Comparison of ENCODE assay signal across 9 mouse cellular contexts in genomic region chr14:121780942-121781531, GRCm38 (mm10). TPM values are rescaled to one million over a fixed set of nuclear protein-coding genes. Genes with fewer than 3 reads are reported as not detected.
DNase-seq lines count a peak whose midpoint lies in the region; ATAC-seq and TF ChIP-seq lines count a peak whose summit lies in the region.
"Had no signal": no experiment of that assay in that cellular context is flagged by ENCODE, and none has a peak within 500 bp of the region (broad histone marks: within the 10 kb centered on the region; RNA-seq: fewer than 3 reads in every experiment).

No protein-coding gene starts in this region.

- TF ChIP-seq POLR2A in limb, embryonic 14.5 days (IDR thresholded peaks at IDR 0.05; ENCODE audit: borderline replicate concordance, extremely low read depth, insufficient read depth, insufficient read length): no peak

- H3K9ac ChIP-seq in midbrain, embryonic 16.5 days (ENCODE audit: low read depth, low read length): no peak overlapping the region
- no peak overlapping the region for H3K9ac ChIP-seq in limb, embryonic 14.5 days (ENCODE audit: low read depth, low read length, severe bottlenecking)
- H3K9ac ChIP-seq in stomach, embryonic 15.5 days: no peak overlapping the region
- no peak overlapping the region for H3K9ac ChIP-seq in hindbrain, embryonic 14.5 days

- no peak overlapping the region for H3K4me2 ChIP-seq in midbrain, embryonic 16.5 days (ENCODE audit: low read length)
- H3K4me2 ChIP-seq in limb, embryonic 14.5 days (replicated peaks; ENCODE audit: low read depth, low read length, severe bottlenecking): no peak overlapping the region
- H3K4me2 ChIP-seq in stomach, embryonic 15.5 days: peak overlapping the region; percentile 19; the same call in 1 of the 2 replicates
- no peak overlapping the region for H3K4me2 ChIP-seq in hindbrain, embryonic 14.5 days (replicated peaks)

- no peak for DNase-seq in midbrain, embryonic 10.5 days (ENCODE audit: low spot score)
- peak; percentile 52 for DNase-seq in heart, postnatal 25 days (ENCODE audit: low spot score)
- DNase-seq in limb, embryonic 14.5 days (ENCODE audit: low spot score): peak; percentile 50
- DNase-seq in ovary, postnatal 36 days (ENCODE audit: low spot score): no peak
- DNase-seq in urinary bladder, postnatal 10 days (ENCODE audit: low spot score): no peak
- DNase-seq in hindbrain, embryonic 14.5 days (ENCODE audit: low spot score): no peak
- DNase-seq: cerebellum, postnatal 25 days had no signal

- H3K4me1 ChIP-seq in midbrain, embryonic 10.5 days: 0 out of 2 replicates have a peak, but pooled peaks cover 5% of the 10 kb centered on the region
- H3K4me1 ChIP-seq in midbrain, embryonic 16.5 days (ENCODE audit: control insufficient read depth, insufficient read depth, low read length): no peaks in the 10 kb centered on the region
- peaks cover 15% of the 10 kb centered on the region for H3K4me1 ChIP-seq in limb, embryonic 14.5 days (ENCODE audit: control insufficient read depth, insufficient read depth, low read length)
- H3K4me1 ChIP-seq in stomach, embryonic 15.5 days: peaks cover 27% of the 10 kb centered on the region
- H3K4me1 ChIP-seq in hindbrain, embryonic 14.5 days (replicated peaks; ENCODE audit: control insufficient read depth, insufficient read depth, low read length): no peaks in the 10 kb centered on the region

- 0 out of 2 replicates have a peak overlapping the region, but pooled peaks have one; percentile 30 for H3K27ac ChIP-seq in midbrain, embryonic 10.5 days (replicated peaks)
- no peak overlapping the region for H3K27ac ChIP-seq in midbrain, embryonic 16.5 days (ENCODE audit: low read length)
- peak overlapping the region; percentile 34; the same call in 1 of the 2 replicates for H3K27ac ChIP-seq in limb, embryonic 14.5 days (replicated peaks; ENCODE audit: low read depth, low read length)
- peak overlapping the region; percentile 88 for H3K27ac ChIP-seq in stomach, embryonic 15.5 days
- H3K27ac ChIP-seq in hindbrain, embryonic 14.5 days: no peak overlapping the region; the same call in 1 of the 2 replicates

- no peak overlapping the region for H3K4me3 ChIP-seq in midbrain, embryonic 10.5 days
- H3K4me3 ChIP-seq in midbrain, embryonic 16.5 days (ENCODE audit: low read depth, low read length): no peak overlapping the region
- no peak overlapping the region for H3K4me3 ChIP-seq in limb, embryonic 14.5 days (replicated peaks; ENCODE audit: low read length)
- H3K4me3 ChIP-seq in stomach, embryonic 15.5 days (replicated peaks): no peak overlapping the region
- no peak overlapping the region for H3K4me3 ChIP-seq in hindbrain, embryonic 14.5 days (replicated peaks; ENCODE audit: low read length)

- intact Hi-C loops in heart, postnatal 25 days (cut with DNase I): loop anchor here (1.0 kb wide), 1 partner anchor 16 kb away; the partner anchor contains the start of gene Dock9

- H3K36me3 ChIP-seq in midbrain, embryonic 10.5 days: no peaks in the 10 kb centered on the region
- no peaks in the 10 kb centered on the region for H3K36me3 ChIP-seq in midbrain, embryonic 16.5 days (ENCODE audit: control insufficient read depth, insufficient read depth, low read length)
- H3K36me3 ChIP-seq in limb, embryonic 14.5 days (ENCODE audit: control insufficient read depth, insufficient read depth, low read length): no peaks in the 10 kb centered on the region
- H3K36me3 ChIP-seq in stomach, embryonic 15.5 days: no peaks in the 10 kb centered on the region
- H3K36me3 ChIP-seq in hindbrain, embryonic 14.5 days (replicated peaks; ENCODE audit: control insufficient read depth, insufficient read depth): no peaks in the 10 kb centered on the region

- 71% methylated on average over 12 of the region's 12 CpGs for WGBS in midbrain, embryonic 10.5 days
- WGBS in midbrain, embryonic 16.5 days: 65% methylated on average over 12 of the region's 12 CpGs
- 19% methylated on average over 12 of the region's 12 CpGs for WGBS in limb, embryonic 14.5 days
- 20% methylated on average over 12 of the region's 12 CpGs for WGBS in stomach, embryonic 15.5 days
- WGBS in hindbrain, embryonic 14.5 days: 61% methylated on average over 12 of the region's 12 CpGs

- H3K9me3 ChIP-seq in midbrain, embryonic 10.5 days (replicated peaks): no peaks in the 10 kb centered on the region
- no peaks in the 10 kb centered on the region for H3K9me3 ChIP-seq in midbrain, embryonic 16.5 days (replicated peaks; ENCODE audit: control insufficient read depth, low read length, poor library complexity, severe bottlenecking)
- no peaks in the 10 kb centered on the region for H3K9me3 ChIP-seq in limb, embryonic 14.5 days (ENCODE audit: control insufficient read depth, low read length)
- H3K9me3 ChIP-seq in stomach, embryonic 15.5 days: no peaks in the 10 kb centered on the region
- H3K9me3 ChIP-seq in hindbrain, embryonic 14.5 days (ENCODE audit: control insufficient read depth, low read length): no peaks in the 10 kb centered on the region

- ATAC-seq in midbrain, embryonic 16.5 days: no peak
- peak; percentile 49 for ATAC-seq in limb, embryonic 14.5 days (ENCODE audit: low FRiP score, low read depth)
- ATAC-seq in stomach, embryonic 15.5 days (ENCODE audit: insufficient read depth, low FRiP score, low read depth): peak; percentile 68; the same call in 1 of the 2 replicates
- no peak for ATAC-seq in hindbrain, embryonic 14.5 days (ENCODE audit: low FRiP score)

- no peaks in the 10 kb centered on the region; the same call in 1 of the 2 replicates for H3K27me3 ChIP-seq in midbrain, embryonic 10.5 days (ENCODE audit: low read depth, poor library complexity, severe bottlenecking)
- no peaks in the 10 kb centered on the region for H3K27me3 ChIP-seq in midbrain, embryonic 16.5 days (ENCODE audit: control insufficient read depth, insufficient read depth, low read depth, low read length)
- no peaks in the 10 kb centered on the region for H3K27me3 ChIP-seq in limb, embryonic 14.5 days (ENCODE audit: control insufficient read depth, insufficient read depth, low read length)
- no peaks in the 10 kb centered on the region for H3K27me3 ChIP-seq in stomach, embryonic 15.5 days (replicated peaks)
- no peaks in the 10 kb centered on the region for H3K27me3 ChIP-seq in hindbrain, embryonic 14.5 days (ENCODE audit: control insufficient read depth, insufficient read depth, low read length)

RNA-seq across cellular contexts. Expression of gene Dock9, which starts 16.6 kb away (rescaled TPM):
- 2.1 and 3.4 TPM in 2 replicates for polyA plus RNA-seq in midbrain, embryonic 10.5 days (2016; fragmentation: Nextera tagmentation; extraction: Ambion mirVana)
- 15.5 and 17.9 TPM in 2 replicates for polyA plus RNA-seq in midbrain, embryonic 16.5 days (2015; fragmentation: Nextera tagmentation; extraction: Ambion mirVana)
- 10 to 100 TPM; 28.7 to 34.2 TPM for total RNA-seq in heart, postnatal 25 days (2021)
- polyA plus RNA-seq in limb, embryonic 14.5 days (2012; rRNA removed): 18.4 and 19.7 TPM in 2 replicates
- 12.3 and 13.8 TPM in 2 replicates for polyA plus RNA-seq in limb, embryonic 14.5 days (2014; fragmentation: Nextera tagmentation; extraction: Ambion mirVana)
- polyA plus RNA-seq in stomach, embryonic 15.5 days (2015; fragmentation: Nextera tagmentation; extraction: Ambion mirVana): 14.0 and 14.3 TPM in 2 replicates
- 15.4 and 16.2 TPM in 2 replicates for polyA plus RNA-seq in hindbrain, embryonic 14.5 days (2014; fragmentation: Nextera tagmentation; extraction: Ambion mirVana)

Comparison
In these comparisons a context has a peak if more than half of its experiments do, and no peak if none do; other contexts are left out.
1. H3K27ac ChIP-seq: peak in midbrain, embryonic 10.5 days (single experiment), limb, embryonic 14.5 days (single experiment) and stomach, embryonic 15.5 days (single experiment); none in midbrain, embryonic 16.5 days (single experiment) and hindbrain, embryonic 14.5 days (single experiment).
2. DNase-seq: peak in heart, postnatal 25 days (single experiment) and limb, embryonic 14.5 days (single experiment); none in midbrain, embryonic 10.5 days (single experiment), ovary, postnatal 36 days (single experiment), urinary bladder, postnatal 10 days (single experiment) and hindbrain, embryonic 14.5 days (single experiment).
3. ATAC-seq: peak in limb, embryonic 14.5 days (single experiment) and stomach, embryonic 15.5 days (single experiment); none in midbrain, embryonic 16.5 days (single experiment) and hindbrain, embryonic 14.5 days (single experiment).